Mouse (Mus musculus): ENCODE measurements at regions not wholly inside any gene's neighbourhood (a gene's known extent, or its start where the extent isn't known, plus 50 kb on each side); places are given as distances from the start of the nearest gene placed in this dataset.

DNA sequence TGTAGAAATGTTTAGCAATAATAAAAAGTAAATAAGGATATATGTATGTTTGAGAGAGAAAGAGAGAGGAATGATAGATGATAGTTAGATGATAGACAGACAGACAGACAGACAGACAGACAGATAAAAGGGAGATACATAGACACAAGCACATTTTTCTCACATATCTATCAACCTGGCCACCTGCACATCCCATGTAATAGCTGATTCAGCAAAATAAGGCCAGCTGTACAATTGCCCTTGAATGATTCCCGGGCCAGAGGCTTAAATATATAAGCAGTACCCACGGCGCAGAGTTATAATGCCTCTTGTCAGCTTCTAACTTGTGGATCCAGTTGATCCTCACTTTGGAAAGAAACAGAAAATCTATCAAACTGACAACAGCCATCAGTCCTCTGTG, 178.5 kb downstream of the Tmem114 start:
- H3K36me3 ChIP-seq = no peaks in the 10 kb centered on the region
- H3K4me3 ChIP-seq (replicated peaks) = no peak overlapping the region
- H3K9me3 ChIP-seq (replicated peaks) = no peaks in the 10 kb centered on the region
- no peak for ATAC-seq (ENCODE audit: low FRiP score)
- WGBS = 91% methylated on average over 3 of the region's 3 CpGs
- H3K4me1 ChIP-seq = no peaks in the 10 kb centered on the region
- no peak overlapping the region for H3K9ac ChIP-seq (replicated peaks)
- no peaks in the 10 kb centered on the region for H3K27me3 ChIP-seq (replicated peaks)
- no peak overlapping the region for H3K27ac ChIP-seq (replicated peaks)
- no peak overlapping the region for H3K4me2 ChIP-seq

DNA sequence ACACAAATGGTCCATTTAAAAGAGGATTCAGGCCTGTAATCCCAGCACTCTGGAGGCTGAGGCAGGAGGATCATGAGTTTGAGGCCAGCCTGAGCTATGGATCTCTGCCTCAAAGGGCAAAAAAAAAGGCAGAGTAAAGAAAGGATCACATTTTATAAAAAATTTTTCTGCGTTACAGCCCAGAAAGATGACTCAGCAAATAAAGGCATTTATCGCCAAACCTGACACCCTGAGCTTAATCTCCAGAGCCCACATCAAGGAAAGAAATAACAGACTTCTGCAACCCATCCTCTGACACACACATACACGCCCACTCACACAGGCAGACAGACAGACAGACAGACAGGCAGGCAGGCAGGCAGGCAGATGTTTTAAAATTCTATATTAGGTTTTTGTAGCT, 179.3 kb downstream of the Tmem114 start:
- no peak overlapping the region for H3K27ac ChIP-seq (replicated peaks)
- no peaks in the 10 kb centered on the region for H3K36me3 ChIP-seq
- no peak overlapping the region for H3K4me3 ChIP-seq (replicated peaks)
- H3K27me3 ChIP-seq (replicated peaks) = no peaks in the 10 kb centered on the region
- no peaks in the 10 kb centered on the region for H3K9me3 ChIP-seq (replicated peaks)
- H3K4me1 ChIP-seq = no peaks in the 10 kb centered on the region
- WGBS = 90% methylated on average over 3 of the region's 3 CpGs
- no peak overlapping the region for H3K9ac ChIP-seq (replicated peaks)
- H3K4me2 ChIP-seq = no peak overlapping the region
- ATAC-seq (ENCODE audit: low FRiP score) = no peak

DNA sequence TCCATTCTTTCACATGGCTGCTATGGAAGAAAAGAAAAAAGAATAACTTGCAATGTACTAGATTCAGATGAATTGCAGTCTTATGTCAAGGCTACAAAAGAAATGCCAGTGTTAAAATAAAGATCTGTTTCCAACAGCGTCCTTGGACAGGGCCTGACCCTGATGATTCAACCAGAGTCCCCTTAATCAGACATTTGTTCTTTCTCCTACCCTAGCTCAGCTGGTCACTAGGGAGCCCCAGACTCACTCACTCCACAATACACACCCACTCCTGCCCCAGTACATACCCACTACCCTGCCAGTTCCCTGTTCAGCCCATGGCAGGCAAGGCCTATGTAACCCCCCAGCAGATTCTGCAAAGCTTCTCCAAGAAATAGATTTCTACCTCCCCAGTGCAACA, 190.6 kb downstream of the Tmem114 start:
- no peak overlapping the region for H3K4me3 ChIP-seq (replicated peaks)
- H3K9me3 ChIP-seq (replicated peaks) = no peaks in the 10 kb centered on the region
- no peaks in the 10 kb centered on the region for H3K4me1 ChIP-seq
- 50% methylated on average over 1 of the region's 1 CpGs for WGBS
- no peak overlapping the region for H3K4me2 ChIP-seq
- no peaks in the 10 kb centered on the region for H3K36me3 ChIP-seq
- no peaks in the 10 kb centered on the region for H3K27me3 ChIP-seq (replicated peaks)
- H3K27ac ChIP-seq (replicated peaks) = no peak overlapping the region
- no peak for ATAC-seq (ENCODE audit: low FRiP score)
- no peak overlapping the region for H3K9ac ChIP-seq (replicated peaks)

DNA sequence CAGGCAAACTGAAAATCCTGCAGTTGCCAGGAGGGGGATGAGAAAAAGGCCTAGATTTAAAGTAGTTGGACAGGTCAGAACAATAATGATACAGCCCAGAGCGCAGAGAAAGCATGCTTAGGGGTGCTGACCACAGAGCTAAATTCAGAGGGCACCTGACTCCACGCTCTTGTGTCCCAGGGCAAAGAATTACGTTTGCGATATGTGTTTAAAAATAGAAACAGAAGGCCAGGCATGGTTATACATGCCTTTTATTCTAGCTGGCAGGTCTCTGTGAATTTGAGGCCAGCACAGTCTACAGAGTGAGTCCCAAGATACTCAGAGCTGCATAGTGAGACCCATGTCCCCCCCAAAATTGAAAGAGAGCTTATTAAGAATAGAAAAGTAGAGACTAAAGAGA, 192.9 kb downstream of the Tmem114 start:
- Histone ChIP-seq H3K9me3 (replicated peaks) (no peaks in the 10 kb centered on the region), H3K36me3 (no peaks in the 10 kb centered on the region), H3K27me3 (replicated peaks) (no peaks in the 10 kb centered on the region), H3K4me3 (replicated peaks) (no peak overlapping the region), H3K27ac (replicated peaks) (no peak overlapping the region), H3K4me1 (no peaks in the 10 kb centered on the region), H3K4me2 (no peak overlapping the region), H3K9ac (replicated peaks) (no peak overlapping the region)
- no peak for ATAC-seq (ENCODE audit: low FRiP score)
- WGBS = 83% methylated on average over 4 of the region's 4 CpGs

DNA sequence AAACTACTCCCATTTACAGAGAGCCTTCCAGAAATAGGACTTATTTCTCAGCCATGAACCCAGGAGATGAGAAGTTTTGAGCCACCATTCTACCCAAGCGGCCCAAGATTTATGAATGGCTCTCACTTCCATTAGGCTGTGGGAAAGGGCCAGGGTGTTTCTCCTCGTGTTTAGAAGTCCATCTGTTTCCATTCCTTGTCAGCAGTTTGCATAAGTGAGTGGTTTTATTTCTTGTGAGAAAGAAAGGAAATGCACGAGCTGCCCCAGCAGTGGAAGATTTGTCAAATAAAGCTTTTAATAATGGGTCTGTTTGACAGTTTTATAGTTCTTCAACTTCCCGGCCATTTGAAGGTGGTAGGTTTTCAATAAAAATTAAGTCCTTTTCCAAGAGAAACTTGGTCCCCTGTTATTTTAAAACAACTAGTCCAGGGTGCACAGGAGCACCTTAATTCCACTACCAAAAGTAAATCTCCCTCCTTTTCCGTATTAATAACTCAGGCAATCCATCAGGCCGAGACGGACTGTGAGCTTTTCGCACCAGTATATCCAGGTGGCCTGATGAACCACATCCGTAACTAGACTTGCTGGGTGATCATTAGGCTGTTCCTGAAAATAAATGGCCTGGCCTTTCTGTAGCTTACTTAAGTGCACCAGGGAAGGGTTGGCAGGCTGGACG, 201.2 kb downstream of the Tmem114 start:
- no peak for ATAC-seq (ENCODE audit: low FRiP score)
- Histone ChIP-seq H3K9me3 (replicated peaks) (no peaks in the 10 kb centered on the region), H3K36me3 (no peaks in the 10 kb centered on the region), H3K27ac (replicated peaks) (no peak overlapping the region), H3K9ac (replicated peaks) (no peak overlapping the region), H3K4me3 (replicated peaks) (no peak overlapping the region), H3K4me1 (peaks cover 9% of the 10 kb centered on the region), H3K27me3 (replicated peaks) (no peaks in the 10 kb centered on the region), H3K4me2 (no peak overlapping the region)
- 48% methylated on average over 10 of the region's 10 CpGs for WGBS

DNA sequence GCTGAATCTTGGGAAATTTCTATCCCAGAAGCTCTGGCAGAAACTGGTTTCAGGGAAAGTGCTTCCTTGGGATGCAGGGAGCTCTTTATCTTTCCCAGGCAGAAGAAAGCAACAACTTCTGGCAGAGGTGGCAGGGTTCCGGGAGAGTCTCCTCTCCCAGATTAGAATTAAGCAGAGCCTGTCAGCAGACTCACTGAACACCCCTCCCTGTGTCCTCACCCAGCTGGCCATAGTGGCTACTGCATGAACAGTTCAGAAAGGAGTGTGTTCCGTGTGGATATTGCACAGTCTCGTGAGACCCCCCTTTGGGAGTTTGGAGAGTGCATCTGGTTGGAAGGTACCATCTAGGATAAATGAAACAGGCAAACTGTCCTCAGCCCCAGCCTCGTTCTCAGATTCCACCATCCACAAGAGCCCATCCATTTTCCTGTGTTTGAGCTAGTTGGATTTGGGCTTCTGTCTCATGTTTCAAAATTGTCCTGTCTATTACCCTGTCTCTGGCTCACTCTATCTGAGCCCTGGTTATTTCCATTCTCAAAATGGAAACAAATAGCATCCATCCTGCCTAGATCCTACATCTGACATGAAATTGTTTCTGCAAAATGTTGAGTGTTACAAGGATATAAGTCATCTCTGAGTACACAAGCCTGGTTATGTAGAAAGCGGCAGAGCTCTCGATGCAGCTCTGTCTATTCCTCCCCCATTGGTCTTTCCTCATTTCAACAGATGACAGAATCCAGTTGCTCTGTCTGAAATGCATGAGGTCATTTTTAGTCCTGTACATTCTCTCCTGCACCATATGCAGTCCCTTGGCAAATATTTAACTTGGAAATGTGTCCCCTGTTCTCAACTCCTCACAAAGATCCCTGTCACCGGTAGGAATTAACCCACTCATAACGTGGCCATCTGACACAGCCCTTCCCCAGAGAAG, 216.4 kb downstream of the Tmem114 start:
- Histone ChIP-seq H3K4me3 (replicated peaks) (no peak overlapping the region), H3K4me2 (no peak overlapping the region), H3K36me3 (no peaks in the 10 kb centered on the region), H3K9ac (replicated peaks) (no peak overlapping the region), H3K9me3 (replicated peaks) (no peaks in the 10 kb centered on the region), H3K27ac (replicated peaks) (no peak overlapping the region), H3K4me1 (peaks cover 5% of the 10 kb centered on the region; the same call in 1 of the 2 replicates), H3K27me3 (replicated peaks) (no peaks in the 10 kb centered on the region)
- 74% methylated on average over 8 of the region's 8 CpGs for WGBS
- no peak for ATAC-seq (ENCODE audit: low FRiP score)

DNA sequence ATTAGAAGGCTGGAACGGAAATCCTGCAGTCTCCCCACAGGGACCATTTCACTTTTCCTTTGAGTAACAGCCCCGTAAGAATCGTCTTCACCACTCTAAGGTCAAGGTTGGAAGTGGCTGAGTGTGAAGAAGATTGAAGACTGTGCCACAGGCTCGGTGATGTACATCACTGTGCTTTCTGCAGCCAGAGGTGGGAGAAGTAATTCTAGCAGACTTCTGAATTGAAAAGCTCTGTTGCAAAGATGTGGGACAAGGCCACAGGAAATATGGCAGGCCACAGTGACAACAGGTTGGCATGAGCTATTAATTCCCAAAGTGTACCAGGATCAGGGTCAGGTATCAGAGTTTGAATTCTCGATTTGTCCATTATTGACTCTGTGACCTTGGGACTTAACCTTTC, 219.9 kb downstream of the Tmem114 start:
- no peak overlapping the region for H3K4me3 ChIP-seq (replicated peaks)
- no peaks in the 10 kb centered on the region for H3K9me3 ChIP-seq (replicated peaks)
- no peak overlapping the region for H3K27ac ChIP-seq (replicated peaks)
- H3K4me1 ChIP-seq = 0 out of 2 replicates have a peak, but pooled peaks cover 5% of the 10 kb centered on the region
- 78% methylated on average over 5 of the region's 5 CpGs for WGBS
- H3K4me2 ChIP-seq = no peak overlapping the region
- H3K27me3 ChIP-seq (replicated peaks) = no peaks in the 10 kb centered on the region
- no peaks in the 10 kb centered on the region for H3K36me3 ChIP-seq
- no peak for ATAC-seq (ENCODE audit: low FRiP score)
- no peak overlapping the region for H3K9ac ChIP-seq (replicated peaks)

DNA sequence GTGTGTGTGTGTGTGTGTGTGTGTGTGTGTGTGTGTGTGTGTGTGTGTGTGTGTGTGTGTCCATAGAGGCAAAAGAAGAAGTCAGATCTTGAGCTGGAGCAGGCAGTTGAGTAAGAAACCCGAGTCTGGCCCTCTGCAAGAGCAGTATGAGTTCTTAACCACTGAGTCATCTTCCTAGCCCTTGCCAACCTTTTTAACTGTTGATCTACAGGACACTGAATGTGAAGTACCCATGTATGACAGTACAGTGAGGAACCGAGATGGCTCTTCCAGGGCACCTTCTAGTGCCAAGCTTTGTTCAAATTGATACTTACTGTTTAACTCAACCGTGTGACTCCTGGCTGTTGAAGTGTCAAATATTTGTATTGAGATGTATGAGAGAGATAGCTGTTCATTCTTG, 223.6 kb downstream of the Tmem114 start:
- WGBS = 84% methylated on average over 3 of the region's 3 CpGs
- no peaks in the 10 kb centered on the region; the same call in 1 of the 2 replicates for H3K9me3 ChIP-seq (replicated peaks)
- H3K27ac ChIP-seq (replicated peaks) = 0 out of 2 replicates have a peak overlapping the region, but pooled peaks have one; percentile 9
- no peak overlapping the region for H3K4me2 ChIP-seq
- no peaks in the 10 kb centered on the region for H3K27me3 ChIP-seq (replicated peaks)
- H3K36me3 ChIP-seq = no peaks in the 10 kb centered on the region
- ATAC-seq (ENCODE audit: low FRiP score) = no peak
- H3K4me3 ChIP-seq (replicated peaks) = no peak overlapping the region
- H3K9ac ChIP-seq (replicated peaks) = no peak overlapping the region
- peaks cover 19% of the 10 kb centered on the region for H3K4me1 ChIP-seq

DNA sequence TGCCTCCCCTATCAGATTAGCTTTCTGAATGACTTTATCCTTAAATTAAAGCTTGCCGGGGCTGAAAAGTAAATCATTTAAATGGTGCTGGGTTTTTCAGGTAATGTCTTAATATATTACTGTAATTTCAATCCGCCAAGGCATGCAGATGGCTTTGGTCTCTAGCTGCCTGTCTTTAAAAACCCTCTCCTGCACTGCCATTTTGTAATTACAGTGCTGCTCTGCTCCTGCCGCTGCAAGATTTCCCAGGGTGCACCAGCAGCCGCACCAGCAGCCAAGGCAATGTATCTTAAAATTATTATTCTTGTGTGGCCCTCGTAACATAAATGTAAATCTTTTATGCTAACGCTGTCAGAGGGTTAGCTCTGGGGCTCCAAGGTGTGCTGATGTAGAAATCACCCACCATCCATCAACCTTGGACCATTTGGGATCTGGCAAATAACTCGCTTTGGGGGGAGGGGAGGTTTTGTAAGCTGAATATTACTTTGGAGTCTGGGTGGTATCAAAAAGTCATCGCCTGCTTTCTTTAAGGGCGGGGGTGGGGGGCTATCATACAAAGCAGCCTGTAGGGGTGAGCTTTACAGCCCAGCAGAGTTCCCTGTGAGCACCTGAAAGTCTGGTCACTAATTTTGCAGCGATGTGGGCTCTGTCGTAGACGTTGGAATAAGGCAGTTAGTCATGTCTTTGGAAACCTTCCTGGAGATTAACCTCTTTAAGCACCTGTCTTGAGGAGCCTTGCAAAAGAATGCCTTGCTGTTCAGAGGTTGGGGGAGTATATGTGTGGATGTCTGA, 226.0 kb downstream of the Tmem114 start:
- Histone ChIP-seq H3K27me3 (replicated peaks) (no peaks in the 10 kb centered on the region), H3K9me3 (replicated peaks) (no peaks in the 10 kb centered on the region; the same call in 1 of the 2 replicates), H3K36me3 (no peaks in the 10 kb centered on the region), H3K9ac (replicated peaks) (no peak overlapping the region), H3K4me1 (peaks cover 19% of the 10 kb centered on the region), H3K4me3 (replicated peaks) (no peak overlapping the region), H3K27ac (replicated peaks) (peak overlapping the region; percentile 77), H3K4me2 (no peak overlapping the region)
- WGBS = 43% methylated on average over 12 of the region's 12 CpGs
- ATAC-seq (ENCODE audit: low FRiP score) = peak; percentile 91

DNA sequence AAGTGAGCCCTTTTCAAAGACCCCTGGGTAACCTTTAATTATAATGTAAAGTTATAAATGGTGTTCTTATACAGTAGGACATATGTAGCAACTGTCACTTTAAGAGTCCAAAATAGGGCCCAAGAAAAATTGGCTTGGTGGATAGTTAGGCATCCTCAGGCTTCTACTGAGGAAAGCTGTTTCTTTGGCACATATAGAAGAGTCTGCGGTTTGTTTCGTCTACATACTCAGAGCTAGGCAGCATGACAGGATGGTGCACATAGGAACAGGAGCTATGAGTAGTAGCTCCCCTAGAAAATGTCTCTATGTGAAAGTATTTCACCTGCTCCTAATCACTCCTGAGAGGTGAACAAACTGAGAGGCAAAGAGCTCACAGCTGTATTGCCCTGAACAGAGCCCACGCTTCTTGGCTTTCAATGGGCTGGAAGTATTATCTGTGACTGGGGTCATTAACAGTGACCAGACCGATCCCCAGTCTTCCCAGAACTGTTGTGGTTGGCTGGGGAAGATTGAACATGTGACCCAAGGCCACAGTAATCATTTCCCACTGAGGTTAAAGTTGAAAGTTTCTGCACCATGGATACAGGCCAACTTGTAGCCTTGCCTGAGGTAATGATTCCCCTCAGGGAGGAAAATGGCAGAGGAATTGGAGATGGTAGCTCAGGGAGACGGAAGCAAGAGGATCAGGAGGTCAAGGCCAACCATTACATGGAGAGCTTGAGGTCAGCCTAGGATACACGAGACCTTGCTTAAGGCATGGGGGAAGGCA, 235.3 kb downstream of the Tmem114 start:
- no peak overlapping the region for H3K4me2 ChIP-seq
- no peak overlapping the region for H3K4me3 ChIP-seq (replicated peaks)
- no peak for ATAC-seq (ENCODE audit: low FRiP score)
- H3K36me3 ChIP-seq = no peaks in the 10 kb centered on the region
- no peak overlapping the region for H3K9ac ChIP-seq (replicated peaks)
- WGBS = 80% methylated on average over 6 of the region's 6 CpGs
- no peaks in the 10 kb centered on the region for H3K4me1 ChIP-seq
- H3K27me3 ChIP-seq (replicated peaks) = no peaks in the 10 kb centered on the region
- H3K9me3 ChIP-seq (replicated peaks) = no peaks in the 10 kb centered on the region
- H3K27ac ChIP-seq (replicated peaks) = no peak overlapping the region

DNA sequence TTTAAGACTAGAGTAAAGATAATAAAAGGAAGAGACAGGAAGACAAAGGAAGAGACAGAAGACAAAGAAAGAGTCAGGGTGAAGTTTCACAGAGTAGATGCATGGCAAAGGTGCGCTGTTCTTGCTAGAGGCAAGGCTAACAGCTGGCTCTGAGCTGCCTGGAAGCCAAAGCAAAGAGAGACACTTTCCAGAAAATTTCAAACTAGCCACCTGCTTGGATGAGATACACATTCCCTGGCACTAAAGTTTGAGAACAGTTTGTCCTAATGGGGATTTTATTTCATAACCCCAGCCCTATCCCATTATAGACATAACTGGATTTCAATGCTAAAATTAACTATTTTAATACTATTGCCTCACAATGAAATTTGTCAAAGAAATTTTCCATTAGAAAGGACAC, 235.9 kb downstream of the Tmem114 start:
- H3K27me3 ChIP-seq (replicated peaks) = no peaks in the 10 kb centered on the region
- H3K9me3 ChIP-seq (replicated peaks) = no peaks in the 10 kb centered on the region
- no peaks in the 10 kb centered on the region for H3K36me3 ChIP-seq
- no peaks in the 10 kb centered on the region for H3K4me1 ChIP-seq
- 63% methylated on average over 1 of the region's 1 CpGs for WGBS
- H3K4me2 ChIP-seq = no peak overlapping the region
- no peak overlapping the region for H3K4me3 ChIP-seq (replicated peaks)
- no peak overlapping the region for H3K9ac ChIP-seq (replicated peaks)
- no peak for ATAC-seq (ENCODE audit: low FRiP score)
- H3K27ac ChIP-seq (replicated peaks) = no peak overlapping the region

All from neural tube, embryonic 15.5 days (tissue).